Mouse (Mus musculus): ENCODE data around the gene Idh2. TPM values are rescaled to one million over a fixed set of nuclear protein-coding genes. Genes with fewer than 3 reads are reported as not detected.

The Idh2 gene
- 457 and 501 TPM in 2 replicates for polyA plus RNA-seq (2012; rRNA removed)
- polyA plus RNA-seq (2014; fragmentation: Nextera tagmentation; extraction: Ambion mirVana) = 580 and 595 TPM in 2 replicates

- WGBS = under 1% methylated on average over 23 of the region's 29 CpGs
- DNase-seq (ENCODE audit: low spot score) = peak; percentile 93
- Histone ChIP-seq H3K4me2 (replicated peaks; ENCODE audit: low read depth, low read length, severe bottlenecking) (peak within 1 kb of the TSS; percentile 82), H3K27ac (replicated peaks; ENCODE audit: low read depth, low read length) (peak within 1 kb of the TSS; percentile 97), H3K36me3 (ENCODE audit: control insufficient read depth, insufficient read depth, low read length) (peaks cover 3% of the 10 kb centered on the region), H3K27me3 (ENCODE audit: control insufficient read depth, insufficient read depth, low read length) (no peaks in the 10 kb centered on the region), H3K4me3 (replicated peaks; ENCODE audit: low read length) (peak within 1 kb of the TSS; percentile 99), H3K4me1 (ENCODE audit: control insufficient read depth, insufficient read depth, low read length) (peaks cover 25% of the 10 kb centered on the region), H3K9ac (ENCODE audit: low read depth, low read length, severe bottlenecking) (peak within 1 kb of the TSS; percentile 97), H3K9me3 (ENCODE audit: control insufficient read depth, low read length) (no peaks in the 10 kb centered on the region)
- peak; percentile 94 for TF ChIP-seq POLR2A (IDR thresholded peaks at IDR 0.05; ENCODE audit: borderline replicate concordance, extremely low read depth, insufficient read depth, insufficient read length)
- peak; percentile 94 for ATAC-seq (ENCODE audit: low FRiP score, low read depth)
Measured at GRCm38 (mm10) chr7:80115224-80115590, at the start of gene Idh2. Gene Idh2 (minus strand): TSS chr7:80115392.

GRCm38 (mm10) chr7:80160945-80161306, 45.7 kb upstream of the Idh2 start:
- H3K4me3 ChIP-seq (replicated peaks; ENCODE audit: low read length) = no peak overlapping the region
- no peak overlapping the region; the same call in 1 of the 2 replicates for H3K27ac ChIP-seq (replicated peaks; ENCODE audit: low read depth, low read length)
- no peaks in the 10 kb centered on the region for H3K9me3 ChIP-seq (ENCODE audit: control insufficient read depth, low read length)
- H3K27me3 ChIP-seq (ENCODE audit: control insufficient read depth, insufficient read depth, low read length) = no peaks in the 10 kb centered on the region
- DNase-seq (ENCODE audit: low spot score) (peak; percentile 17), ATAC-seq (ENCODE audit: low FRiP score, low read depth) (no peak)
- TF ChIP-seq POLR2A (IDR thresholded peaks at IDR 0.05; ENCODE audit: borderline replicate concordance, extremely low read depth, insufficient read depth, insufficient read length) = no peak
- H3K9ac ChIP-seq (ENCODE audit: low read depth, low read length, severe bottlenecking) = no peak overlapping the region
- H3K4me1 ChIP-seq (ENCODE audit: control insufficient read depth, insufficient read depth, low read length) = peaks cover 8% of the 10 kb centered on the region
- 66% methylated on average over 8 of the region's 8 CpGs for WGBS
- no peaks in the 10 kb centered on the region for H3K36me3 ChIP-seq (ENCODE audit: control insufficient read depth, insufficient read depth, low read length)
- no peak overlapping the region for H3K4me2 ChIP-seq (replicated peaks; ENCODE audit: low read depth, low read length, severe bottlenecking)

DNA sequence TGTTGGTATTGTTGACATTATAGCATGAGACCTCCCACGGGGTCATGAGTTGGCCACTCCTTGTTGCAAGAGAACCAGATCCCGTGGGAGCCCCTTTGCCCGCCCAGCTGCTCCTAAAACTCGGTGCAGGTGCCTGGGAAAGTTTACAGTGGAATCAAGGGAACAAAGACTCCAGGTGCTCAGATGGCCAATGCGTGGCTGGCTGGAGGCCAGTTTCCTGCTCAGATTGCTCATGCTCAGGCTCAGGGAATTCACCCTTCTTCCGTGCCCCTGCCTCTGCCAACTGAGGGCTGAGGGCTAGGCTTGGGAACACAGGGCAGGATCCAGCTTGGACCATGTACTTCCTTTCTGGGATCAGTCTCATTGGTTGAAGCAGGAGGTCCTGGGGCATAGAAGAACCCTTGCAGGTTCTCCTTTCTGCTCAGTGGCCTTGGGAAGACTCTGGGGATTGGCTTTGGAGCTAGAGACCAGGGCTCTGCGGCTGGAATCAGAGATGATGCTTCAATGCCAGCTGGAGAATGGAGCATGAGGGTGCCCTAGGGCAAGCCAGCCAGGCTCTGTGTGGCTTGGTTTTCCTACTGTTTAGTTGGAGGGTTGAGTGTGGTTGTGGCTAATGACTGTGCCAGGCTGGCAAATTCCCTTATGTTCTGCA, 45.2 kb upstream of the Idh2 start:
- no peak for TF ChIP-seq POLR2A (IDR thresholded peaks at IDR 0.05; ENCODE audit: borderline replicate concordance, extremely low read depth, insufficient read depth, insufficient read length)
- Histone ChIP-seq H3K27ac (replicated peaks; ENCODE audit: low read depth, low read length) (no peak overlapping the region; the same call in 1 of the 2 replicates), H3K36me3 (ENCODE audit: control insufficient read depth, insufficient read depth, low read length) (no peaks in the 10 kb centered on the region), H3K4me3 (replicated peaks; ENCODE audit: low read length) (no peak overlapping the region), H3K4me2 (replicated peaks; ENCODE audit: low read depth, low read length, severe bottlenecking) (no peak overlapping the region), H3K4me1 (ENCODE audit: control insufficient read depth, insufficient read depth, low read length) (peaks cover 8% of the 10 kb centered on the region), H3K9ac (ENCODE audit: low read depth, low read length, severe bottlenecking) (no peak overlapping the region), H3K27me3 (ENCODE audit: control insufficient read depth, insufficient read depth, low read length) (no peaks in the 10 kb centered on the region), H3K9me3 (ENCODE audit: control insufficient read depth, low read length) (no peaks in the 10 kb centered on the region)
- WGBS = 40% methylated on average over 7 of the region's 7 CpGs
- DNase-seq (ENCODE audit: low spot score) (peak; percentile 44), ATAC-seq (ENCODE audit: low FRiP score, low read depth) (no peak)

DNA sequence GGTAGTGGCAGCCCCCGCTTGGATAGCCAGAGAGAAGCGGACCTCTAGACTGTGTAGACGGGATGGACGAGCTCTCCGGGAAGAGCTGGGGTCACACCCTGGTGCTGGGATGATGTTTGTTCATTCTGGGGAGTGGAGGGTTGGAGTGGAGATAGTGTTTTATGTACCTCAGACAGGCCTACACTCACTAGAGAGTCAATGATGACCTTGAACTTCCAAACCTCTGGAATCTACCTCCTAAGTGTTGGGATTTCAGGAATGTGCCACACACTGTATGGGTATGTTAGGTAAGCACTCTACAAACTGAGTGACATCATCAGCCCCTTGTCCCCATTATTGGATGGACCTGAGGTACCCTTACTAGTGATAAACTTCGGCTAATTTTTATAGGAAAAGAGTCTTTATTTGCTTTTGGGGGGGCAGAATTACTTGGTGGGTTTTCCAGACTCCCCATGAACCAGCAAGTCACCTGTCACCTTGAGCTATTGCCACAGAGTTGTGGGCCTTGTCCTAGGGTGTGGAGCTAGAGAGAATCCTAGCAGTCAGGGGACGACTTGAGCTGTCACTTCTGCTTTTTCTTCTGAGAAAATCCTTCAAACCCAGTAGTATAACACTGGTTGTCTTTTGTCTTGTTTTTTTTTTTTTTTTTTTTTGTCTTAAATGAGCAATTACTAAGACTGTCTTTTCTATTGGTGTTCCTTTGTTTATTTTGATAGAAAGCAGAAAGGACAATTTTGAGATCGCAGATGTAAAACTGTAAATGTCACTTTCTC, 43.5 kb upstream of the Idh2 start:
- Histone ChIP-seq H3K9me3 (ENCODE audit: control insufficient read depth, low read length) (no peaks in the 10 kb centered on the region), H3K36me3 (ENCODE audit: control insufficient read depth, insufficient read depth, low read length) (no peaks in the 10 kb centered on the region), H3K9ac (ENCODE audit: low read depth, low read length, severe bottlenecking) (no peak overlapping the region), H3K27ac (replicated peaks; ENCODE audit: low read depth, low read length) (no peak overlapping the region), H3K27me3 (ENCODE audit: control insufficient read depth, insufficient read depth, low read length) (no peaks in the 10 kb centered on the region), H3K4me3 (replicated peaks; ENCODE audit: low read length) (no peak overlapping the region), H3K4me2 (replicated peaks; ENCODE audit: low read depth, low read length, severe bottlenecking) (no peak overlapping the region), H3K4me1 (ENCODE audit: control insufficient read depth, insufficient read depth, low read length) (peaks cover 8% of the 10 kb centered on the region)
- no peak for TF ChIP-seq POLR2A (IDR thresholded peaks at IDR 0.05; ENCODE audit: borderline replicate concordance, extremely low read depth, insufficient read depth, insufficient read length)
- ATAC-seq (ENCODE audit: low FRiP score, low read depth) (no peak), DNase-seq (ENCODE audit: low spot score) (no peak)
- WGBS = 89% methylated on average over 8 of the region's 8 CpGs

GRCm38 (mm10) chr7:80156711-80157227, 41.6 kb upstream of the Idh2 start:
- H3K27ac ChIP-seq (replicated peaks; ENCODE audit: low read depth, low read length) = no peak overlapping the region
- 58% methylated on average over 13 of the region's 13 CpGs for WGBS
- no peak for ATAC-seq (ENCODE audit: low FRiP score, low read depth)

More at GRCm38 (mm10) chr7:80156711-80157227, 41.6 kb upstream of the Idh2 start:
- Histone ChIP-seq H3K36me3 (ENCODE audit: control insufficient read depth, insufficient read depth, low read length) (no peaks in the 10 kb centered on the region), H3K9me3 (ENCODE audit: control insufficient read depth, low read length) (no peaks in the 10 kb centered on the region), H3K4me2 (replicated peaks; ENCODE audit: low read depth, low read length, severe bottlenecking) (no peak overlapping the region), H3K4me3 (replicated peaks; ENCODE audit: low read length) (no peak overlapping the region), H3K4me1 (ENCODE audit: control insufficient read depth, insufficient read depth, low read length) (peaks cover 8% of the 10 kb centered on the region), H3K27me3 (ENCODE audit: control insufficient read depth, insufficient read depth, low read length) (no peaks in the 10 kb centered on the region), H3K9ac (ENCODE audit: low read depth, low read length, severe bottlenecking) (no peak overlapping the region)
- no peak for TF ChIP-seq POLR2A (IDR thresholded peaks at IDR 0.05; ENCODE audit: borderline replicate concordance, extremely low read depth, insufficient read depth, insufficient read length)
- peak; percentile 15 for DNase-seq (ENCODE audit: low spot score)

Measured in limb, embryonic 14.5 days (tissue).